Mouse (Mus musculus): ENCODE results near the gene Grik1.

GRCm38 (mm10) chr16:87917897-87918296, 372.2 kb downstream of the Grik1 start:
- TF ChIP-seq CTCF (IDR thresholded peaks at IDR 0.05; ENCODE audit: extremely low read depth, insufficient read depth, insufficient read length, insufficient replicate concordance) (no peak), POLR2A (IDR thresholded peaks at IDR 0.05; ENCODE audit: low read depth, low read length) (no peak)
